Mouse (Mus musculus) sigmoid colon, adult 10 weeks (tissue): ENCODE data around the gene Dgkk. TPM values are rescaled to one million over a fixed set of nuclear protein-coding genes. Genes with fewer than 3 reads are reported as not detected.

Experiments
- polyA plus RNA-seq: library from polyadenylated mRNA; stranded (reverse); fragments of 350-450 nt; fragmentation: Illumina TruSeq; extraction: RNeasy Lipid Tissue Mini Kit (QIAGEN cat#74804); gene quantifications from one replicate; pipeline ENCODE4 v1.2.3, GENCODE M21; 2014; ENCODE audit warnings: low read depth, low replicate concordance

Gene Dgkk
- not detected for polyA plus RNA-seq

GRCm38 (mm10) chrX:6779006-6779405 is at the start of gene Dgkk:
Dgkk (plus strand) TSS chrX:6779306.

